Mouse (Mus musculus) inflammation-experienced regulatory T-cells (primary cell): ENCODE measurements around the gene Dcun1d4. TPM values are rescaled to one million over a fixed set of nuclear protein-coding genes. Genes with fewer than 3 reads are reported as not detected.

ENCODE experiments used
- polyA plus RNA-seq, 2 experiments: library from polyadenylated mRNA; unstranded; fragments of 100-300 nt; shearing (Covaris generic); gene quantifications; one replicate each; pipeline ENCODE4 v1.2.1; 2017

Gene Dcun1d4
- 10 to 100 TPM; 17.6 to 20.1 TPM for polyA plus RNA-seq

GRCm38 (mm10) chr5:73480700-73481099, at the start of gene Dcun1d4:
Gene Dcun1d4, plus strand, starts transcription at chr5:73481000.

Other genes with a start within 250 kb of the Dcun1d4 start
- 10 to 100 TPM; 65.0 to 97.4 TPM for gene Fryl, start 224.4 kb upstream of the Dcun1d4 start, polyA plus RNA-seq
- gene Ociad1, start 188.2 kb upstream of the Dcun1d4 start, polyA plus RNA-seq = 100 to 1,000 TPM; 264 to 276 TPM
- under 1 TPM; 0.47 to 0.81 TPM for gene Ociad2, start 140.0 kb upstream of the Dcun1d4 start, polyA plus RNA-seq
- under 1 TPM; 0.06 to 0.92 TPM for gene Cwh43, start 74.9 kb upstream of the Dcun1d4 start, polyA plus RNA-seq
- under 1 TPM; 0.17 to 0.53 TPM for gene Lrrc66, start 151.5 kb downstream of the Dcun1d4 start, polyA plus RNA-seq
- gene Sgcb, start 166.8 kb downstream of the Dcun1d4 start, polyA plus RNA-seq = 10 to 100 TPM; 13.3 to 13.6 TPM
- under 1 TPM in 1 of 2 experiments, not detected in 1; 0.56 TPM for gene Spata18, start 170.4 kb downstream of the Dcun1d4 start, polyA plus RNA-seq